Mouse (Mus musculus): Measurements from ENCODE around the gene Apol7b. TPM values are rescaled to one million over a fixed set of nuclear protein-coding genes. Genes with fewer than 3 reads are reported as not detected.
"Not testable (repeated sequence)": the region's sequence is repeated elsewhere in the genome, so short reads cannot be mapped to it uniquely, and the experiment has no call there.

Apol7b gene
- polyA plus RNA-seq (2012; fragmentation: generic; extraction: Trizol): not detected

- peaks cover 13% of the 10 kb centered on the region for H3K27me3 ChIP-seq (ENCODE audit: control insufficient read depth, insufficient read depth, insufficient read length)
- H3K79me2 ChIP-seq (ENCODE audit: control insufficient read depth, insufficient read depth); H3K4me3 ChIP-seq; H3K4me2 ChIP-seq (ENCODE audit: low read depth); H3ac ChIP-seq (ENCODE audit: control insufficient read depth, insufficient read length); H3K36me3 ChIP-seq (ENCODE audit: control insufficient read depth, insufficient read depth): not testable (repeated sequence)
These were observed at the start of gene Apol7b for GRCm38 (mm10) chr15:77447392-77447791. TSS of gene Apol7b (minus strand) at chr15:77447492.

GRCm38 (mm10) chr15:77494694-77495093 lies 47.4 kb upstream of the Apol7b start:
- not testable (repeated sequence) for H3K36me3 ChIP-seq (ENCODE audit: control insufficient read depth, insufficient read depth); H3K79me2 ChIP-seq (ENCODE audit: control insufficient read depth, insufficient read depth); H3K4me2 ChIP-seq (ENCODE audit: low read depth); H3K27me3 ChIP-seq (ENCODE audit: control insufficient read depth, insufficient read depth, insufficient read length); H3ac ChIP-seq (ENCODE audit: control insufficient read depth, insufficient read length); H3K4me3 ChIP-seq

GRCm38 (mm10) chr15:77493181-77493580 lies 45.9 kb upstream of the Apol7b start:
- H3K79me2 ChIP-seq (ENCODE audit: control insufficient read depth, insufficient read depth); H3K4me3 ChIP-seq; H3K27me3 ChIP-seq (ENCODE audit: control insufficient read depth, insufficient read depth, insufficient read length); H3K36me3 ChIP-seq (ENCODE audit: control insufficient read depth, insufficient read depth); H3ac ChIP-seq (ENCODE audit: control insufficient read depth, insufficient read length); H3K4me2 ChIP-seq (ENCODE audit: low read depth): not testable (repeated sequence)

GRCm38 (mm10) chr15:77482140-77482794 lies 35.0 kb upstream of the Apol7b start:
- Histone ChIP-seq H3K4me3 (no peak overlapping the region), H3K27me3 (ENCODE audit: control insufficient read depth, insufficient read depth, insufficient read length) (no peaks in the 10 kb centered on the region), H3K36me3 (ENCODE audit: control insufficient read depth, insufficient read depth) (no peaks in the 10 kb centered on the region), H3K79me2 (ENCODE audit: control insufficient read depth, insufficient read depth) (no peaks in the 10 kb centered on the region), H3ac (ENCODE audit: control insufficient read depth, insufficient read length) (no peak overlapping the region), H3K4me2 (ENCODE audit: low read depth) (no peak overlapping the region)
- no peak for TF ChIP-seq MYOG (IDR thresholded peaks at IDR 0.05; ENCODE audit: control insufficient read depth in 1 of 3, insufficient read depth in 1 of 3, insufficient read length in 2 of 3, low read depth in 2 of 3)

- H3K4me2 ChIP-seq (ENCODE audit: low read depth); H3ac ChIP-seq (ENCODE audit: control insufficient read depth, insufficient read length); H3K79me2 ChIP-seq (ENCODE audit: control insufficient read depth, insufficient read depth); H3K27me3 ChIP-seq (ENCODE audit: control insufficient read depth, insufficient read depth, insufficient read length); H3K36me3 ChIP-seq (ENCODE audit: control insufficient read depth, insufficient read depth); H3K4me3 ChIP-seq: not testable (repeated sequence)
These were observed 29.4 kb upstream of the Apol7b start, which contains the start of gene Apol10a for GRCm38 (mm10) chr15:77476693-77477092. TSS of gene Apol10a (plus strand) at chr15:77477047.

GRCm38 (mm10) chr15:77474699-77475390 lies 27.6 kb upstream of the Apol7b start:
- not testable (repeated sequence) for H3K36me3 ChIP-seq (ENCODE audit: control insufficient read depth, insufficient read depth); H3ac ChIP-seq (ENCODE audit: control insufficient read depth, insufficient read length); H3K79me2 ChIP-seq (ENCODE audit: control insufficient read depth, insufficient read depth); H3K27me3 ChIP-seq (ENCODE audit: control insufficient read depth, insufficient read depth, insufficient read length); H3K4me3 ChIP-seq; H3K4me2 ChIP-seq (ENCODE audit: low read depth)

GRCm38 (mm10) chr15:77449927-77450326 lies 2.6 kb upstream of the Apol7b start:
- H3K27me3 ChIP-seq (ENCODE audit: control insufficient read depth, insufficient read depth, insufficient read length); H3K36me3 ChIP-seq (ENCODE audit: control insufficient read depth, insufficient read depth); H3K4me2 ChIP-seq (ENCODE audit: low read depth); H3ac ChIP-seq (ENCODE audit: control insufficient read depth, insufficient read length); H3K79me2 ChIP-seq (ENCODE audit: control insufficient read depth, insufficient read depth); H3K4me3 ChIP-seq: not testable (repeated sequence)

GRCm38 (mm10) chr15:77445668-77446067 lies 1.6 kb downstream of the Apol7b start:
- H3K36me3 ChIP-seq (ENCODE audit: control insufficient read depth, insufficient read depth); H3K79me2 ChIP-seq (ENCODE audit: control insufficient read depth, insufficient read depth); H3K4me3 ChIP-seq; H3ac ChIP-seq (ENCODE audit: control insufficient read depth, insufficient read length); H3K4me2 ChIP-seq (ENCODE audit: low read depth): not testable (repeated sequence)
- peaks cover 22% of the 10 kb centered on the region for H3K27me3 ChIP-seq (ENCODE audit: control insufficient read depth, insufficient read depth, insufficient read length)

- peaks cover 22% of the 10 kb centered on the region for H3K27me3 ChIP-seq (ENCODE audit: control insufficient read depth, insufficient read depth, insufficient read length)
- H3K79me2 ChIP-seq (ENCODE audit: control insufficient read depth, insufficient read depth); H3K4me2 ChIP-seq (ENCODE audit: low read depth); H3K36me3 ChIP-seq (ENCODE audit: control insufficient read depth, insufficient read depth); H3ac ChIP-seq (ENCODE audit: control insufficient read depth, insufficient read length); H3K4me3 ChIP-seq: not testable (repeated sequence)
These were observed 2.5 kb downstream of the Apol7b start for GRCm38 (mm10) chr15:77444746-77445145.

- H3K4me2 ChIP-seq (ENCODE audit: low read depth); H3K27me3 ChIP-seq (ENCODE audit: control insufficient read depth, insufficient read depth, insufficient read length); H3K36me3 ChIP-seq (ENCODE audit: control insufficient read depth, insufficient read depth); H3ac ChIP-seq (ENCODE audit: control insufficient read depth, insufficient read length); H3K79me2 ChIP-seq (ENCODE audit: control insufficient read depth, insufficient read depth); H3K4me3 ChIP-seq: not testable (repeated sequence)
These were observed 18.4 kb downstream of the Apol7b start for GRCm38 (mm10) chr15:77428690-77429448.

GRCm38 (mm10) chr15:77422925-77423324 lies 24.4 kb downstream of the Apol7b start:
- H3K4me2 ChIP-seq (ENCODE audit: low read depth); H3K27me3 ChIP-seq (ENCODE audit: control insufficient read depth, insufficient read depth, insufficient read length); H3K36me3 ChIP-seq (ENCODE audit: control insufficient read depth, insufficient read depth); H3K4me3 ChIP-seq; H3ac ChIP-seq (ENCODE audit: control insufficient read depth, insufficient read length); H3K79me2 ChIP-seq (ENCODE audit: control insufficient read depth, insufficient read depth): not testable (repeated sequence)

GRCm38 (mm10) chr15:77419657-77420056 lies 27.6 kb downstream of the Apol7b start:
- not testable (repeated sequence) for H3K4me2 ChIP-seq (ENCODE audit: low read depth); H3ac ChIP-seq (ENCODE audit: control insufficient read depth, insufficient read length); H3K36me3 ChIP-seq (ENCODE audit: control insufficient read depth, insufficient read depth); H3K27me3 ChIP-seq (ENCODE audit: control insufficient read depth, insufficient read depth, insufficient read length); H3K79me2 ChIP-seq (ENCODE audit: control insufficient read depth, insufficient read depth); H3K4me3 ChIP-seq
